Mouse (Mus musculus) myocyte (in vitro differentiated cells): ENCODE measurements around the gene Map2k2. TPM values are rescaled to one million over a fixed set of nuclear protein-coding genes. Genes with fewer than 3 reads are reported as not detected.

Experiments
- H3K27me3 ChIP-seq: one replicate; pipeline ENCODE4 v1.6.1; 2011; ENCODE audit not compliant: control insufficient read depth, insufficient read depth, insufficient read length
- H3K36me3 ChIP-seq: one replicate; pipeline ENCODE4 v1.6.1; 2011; ENCODE audit not compliant: control insufficient read depth, insufficient read depth
- H3K4me2 ChIP-seq: one replicate; pipeline ENCODE4 v1.6.1; 2011; ENCODE audit warnings: low read depth, control low read depth
- H3K4me3 ChIP-seq: one replicate; pipeline ENCODE4 v1.5.1; 2011; ENCODE audit warnings: mild to moderate bottlenecking, control low read depth, moderate library complexity
- H3K79me2 ChIP-seq: one replicate; pipeline ENCODE4 v1.6.1; 2011; ENCODE audit not compliant: control insufficient read depth, insufficient read depth
- H3ac ChIP-seq: one replicate; pipeline ENCODE4 v1.6.1; 2011; ENCODE audit not compliant: control insufficient read depth, insufficient read length
- CEBPB ChIP-seq: IDR thresholded peaks from 2 replicates; pipeline ENCODE4 v1.6.1; 2011; ENCODE audit warnings: mild to moderate bottlenecking, moderate library complexity; ENCODE audit not compliant: poor library complexity, insufficient read depth, severe bottlenecking
- E2F4 ChIP-seq: IDR thresholded peaks from one replicate; pipeline ENCODE4 v1.6.1; 2011; ENCODE audit warnings: mild to moderate bottlenecking, control low read depth, moderate library complexity; ENCODE audit not compliant: insufficient read depth
- MAX ChIP-seq: IDR thresholded peaks from one replicate; pipeline ENCODE4 v1.6.1; 2011; ENCODE audit warnings: low read depth, mild to moderate bottlenecking, control low read depth
- MYOD1 ChIP-seq, 3 experiments: IDR thresholded peaks; one replicate each; pipeline ENCODE4 v1.6.1; 2011; ENCODE audit warnings: control low read depth in 2 of 3, low read depth in 2 of 3, mild to moderate bottlenecking in 2 of 3, moderate library complexity in 1 of 3; ENCODE audit not compliant: insufficient read length in 2 of 3, control insufficient read depth in 1 of 3
- MYOG ChIP-seq, 3 experiments: IDR thresholded peaks; one replicate each; pipeline ENCODE4 v1.6.1; 2011; ENCODE audit warnings: control low read depth in 2 of 3, low read depth in 2 of 3, mild to moderate bottlenecking in 2 of 3; ENCODE audit not compliant: insufficient read length in 2 of 3, control insufficient read depth in 1 of 3, insufficient read depth in 1 of 3
- POLR2A ChIP-seq: IDR thresholded peaks from one replicate; pipeline ENCODE4 v1.6.1; 2011; ENCODE audit warnings: low read depth, mild to moderate bottlenecking, control low read depth, moderate library complexity; ENCODE audit not compliant: insufficient read length
- POLR2AphosphoS2 ChIP-seq: IDR thresholded peaks from one replicate; pipeline ENCODE4 v1.6.1; 2011; ENCODE audit warnings: low read depth, control low read depth; ENCODE audit not compliant: insufficient read length
- REST ChIP-seq: IDR thresholded peaks from one replicate; pipeline ENCODE4 v1.6.1; 2011; ENCODE audit warnings: mild to moderate bottlenecking, control low read depth, moderate library complexity; ENCODE audit not compliant: insufficient read depth, insufficient read length
- SRF ChIP-seq: IDR thresholded peaks from one replicate; pipeline ENCODE4 v1.6.1; 2011; ENCODE audit warnings: low read depth; ENCODE audit not compliant: control insufficient read depth, insufficient read length
- TCF12 ChIP-seq: IDR thresholded peaks from one replicate; pipeline ENCODE4 v1.6.1; 2011; ENCODE audit warnings: mild to moderate bottlenecking, control low read depth; ENCODE audit not compliant: poor library complexity, insufficient read depth, severe bottlenecking
- TCF3 ChIP-seq: IDR thresholded peaks from one replicate; pipeline ENCODE4 v1.6.1; 2011; ENCODE audit warnings: low read depth, control low read depth; ENCODE audit not compliant: insufficient read length
- USF1 ChIP-seq: IDR thresholded peaks from one replicate; pipeline ENCODE4 v1.6.1; 2011; ENCODE audit warnings: low read depth, mild to moderate bottlenecking, control low read depth, moderate library complexity
- polyA plus RNA-seq: library from polyadenylated mRNA; unstranded; fragments of >200 nt; fragmentation: generic; extraction: Trizol; gene quantifications from one replicate; pipeline ENCODE4 v1.2.1, GENCODE M21; 2012; ENCODE audit warnings: missing spikeins

Gene Map2k2
- polyA plus RNA-seq, 1 experiment, result 126 TPM

DNA sequence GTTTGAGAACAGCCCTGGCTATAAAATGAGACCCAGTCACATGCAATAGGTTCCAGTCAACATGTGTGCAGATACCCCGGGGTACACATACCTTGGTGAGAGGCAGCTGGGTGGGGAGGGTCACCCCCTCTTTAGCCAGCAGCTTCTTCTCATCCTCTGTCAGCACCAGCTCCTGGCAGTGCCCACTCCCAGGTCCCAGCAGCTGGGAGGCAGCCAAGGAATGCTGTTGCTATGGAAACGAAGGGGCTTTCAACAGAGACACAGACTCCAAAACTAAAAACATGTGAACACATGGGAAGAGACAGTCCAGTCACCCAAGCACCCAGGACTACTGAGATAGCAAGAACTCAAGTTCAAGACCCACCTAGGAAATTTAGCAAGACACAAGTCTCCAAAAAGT, 16.5 kb upstream of the Map2k2 start:
- Histone ChIP-seq H3K4me2 (no peak overlapping the region), H3K4me3 (no peak overlapping the region), H3ac (no peak overlapping the region), H3K79me2 (no peaks in the 10 kb centered on the region), H3K27me3 (peaks cover 12% of the 10 kb centered on the region), H3K36me3 (no peaks in the 10 kb centered on the region)
- TF ChIP-seq SRF, result no peak
- TF ChIP-seq TCF3, result no peak
- no peak for TF ChIP-seq MYOD1 (IDR thresholded peaks at IDR 0.05; ENCODE audit: control insufficient read depth in 1 of 3, insufficient read length in 2 of 3, low read depth in 2 of 3)
- no peak for TF ChIP-seq MAX
- TF ChIP-seq CEBPB, result no peak
- no peak for TF ChIP-seq TCF12
- TF ChIP-seq POLR2AphosphoS2, result no peak
- TF ChIP-seq REST, result no peak
- no peak for TF ChIP-seq USF1
- no peak for TF ChIP-seq MYOG (IDR thresholded peaks at IDR 0.05; ENCODE audit: control insufficient read depth in 1 of 3, insufficient read depth in 1 of 3, insufficient read length in 2 of 3, low read depth in 2 of 3)
- TF ChIP-seq POLR2A, result no peak
- TF ChIP-seq E2F4, result no peak

DNA sequence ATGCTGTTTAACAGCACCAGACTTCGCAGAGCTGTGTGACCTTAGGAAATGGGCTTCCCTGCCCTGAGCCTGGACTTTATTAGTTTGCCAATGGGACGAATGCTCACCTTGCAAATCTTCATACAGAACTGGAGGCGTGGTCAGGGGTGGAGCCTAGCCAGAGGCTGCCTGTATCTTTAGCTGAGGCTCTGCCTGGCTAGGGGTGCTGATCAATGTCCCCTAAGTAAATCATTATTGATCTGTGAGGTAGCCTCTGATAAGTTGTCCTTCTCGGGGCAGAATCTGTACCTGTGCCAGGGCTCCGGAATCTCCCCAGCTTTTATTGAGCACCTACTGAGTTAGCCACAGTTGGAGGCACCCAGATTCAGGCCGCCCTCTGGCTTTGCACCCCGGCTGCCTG, 15.1 kb upstream of the Map2k2 start:
- Histone ChIP-seq H3K36me3 (no peaks in the 10 kb centered on the region), H3K79me2 (no peaks in the 10 kb centered on the region), H3K4me3 (no peak overlapping the region), H3ac (no peak overlapping the region), H3K4me2 (no peak overlapping the region), H3K27me3 (peaks cover 13% of the 10 kb centered on the region)
- no peak for TF ChIP-seq REST
- no peak for TF ChIP-seq SRF
- TF ChIP-seq MYOG (IDR thresholded peaks at IDR 0.05; ENCODE audit: control insufficient read depth in 1 of 3, insufficient read depth in 1 of 3, insufficient read length in 2 of 3, low read depth in 2 of 3), result no peak
- no peak for TF ChIP-seq POLR2A

DNA sequence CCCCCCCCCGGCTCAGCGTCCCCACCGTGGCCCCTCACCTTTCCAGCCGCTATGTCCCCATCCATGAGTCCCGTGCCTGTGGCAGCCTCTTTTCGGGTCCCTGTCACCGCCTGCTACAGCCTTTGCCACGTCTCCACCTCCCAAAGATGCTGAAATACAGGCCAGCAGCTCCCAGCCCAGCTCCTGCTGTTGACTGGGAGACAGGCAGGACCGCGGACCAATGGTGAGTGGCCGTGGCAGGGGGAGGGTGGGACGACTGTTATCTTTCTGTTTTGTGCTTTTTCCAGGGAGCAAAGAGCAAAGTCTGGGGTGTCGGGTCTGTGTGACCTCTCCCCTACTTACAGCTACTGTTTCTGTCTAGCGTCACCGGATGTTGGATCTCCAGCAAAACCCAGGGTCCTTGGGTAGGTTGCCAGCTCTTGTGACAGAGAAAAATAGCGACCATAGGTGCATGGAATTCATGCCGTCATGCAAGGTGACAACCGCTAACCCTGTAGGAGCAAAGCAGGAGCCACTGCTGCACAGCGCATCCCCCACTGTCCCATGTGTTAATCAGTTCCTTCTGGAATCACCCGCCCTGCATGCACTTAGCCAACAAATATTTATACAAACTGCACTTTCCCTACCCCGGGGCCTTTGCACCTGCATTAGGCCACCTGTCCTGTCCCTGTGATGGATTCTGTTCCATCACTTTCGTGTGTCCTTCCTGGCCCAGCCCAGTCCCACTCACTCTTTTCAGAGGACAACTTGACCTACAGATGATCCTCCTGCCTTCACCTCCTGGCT, 13.1 kb upstream of the Map2k2 start:
- Histone ChIP-seq H3K36me3 (no peaks in the 10 kb centered on the region), H3K4me2 (no peak overlapping the region), H3K79me2 (no peaks in the 10 kb centered on the region), H3K4me3 (no peak overlapping the region), H3ac (no peak overlapping the region), H3K27me3 (peaks cover 13% of the 10 kb centered on the region)
- no peak for TF ChIP-seq POLR2A
- no peak for TF ChIP-seq REST
- TF ChIP-seq POLR2AphosphoS2, result no peak
- TF ChIP-seq MAX, result no peak
- no peak for TF ChIP-seq TCF12
- TF ChIP-seq CEBPB, result no peak
- no peak for TF ChIP-seq MYOD1 (IDR thresholded peaks at IDR 0.05; ENCODE audit: control insufficient read depth in 1 of 3, insufficient read length in 2 of 3, low read depth in 2 of 3)
- TF ChIP-seq USF1, result no peak

DNA sequence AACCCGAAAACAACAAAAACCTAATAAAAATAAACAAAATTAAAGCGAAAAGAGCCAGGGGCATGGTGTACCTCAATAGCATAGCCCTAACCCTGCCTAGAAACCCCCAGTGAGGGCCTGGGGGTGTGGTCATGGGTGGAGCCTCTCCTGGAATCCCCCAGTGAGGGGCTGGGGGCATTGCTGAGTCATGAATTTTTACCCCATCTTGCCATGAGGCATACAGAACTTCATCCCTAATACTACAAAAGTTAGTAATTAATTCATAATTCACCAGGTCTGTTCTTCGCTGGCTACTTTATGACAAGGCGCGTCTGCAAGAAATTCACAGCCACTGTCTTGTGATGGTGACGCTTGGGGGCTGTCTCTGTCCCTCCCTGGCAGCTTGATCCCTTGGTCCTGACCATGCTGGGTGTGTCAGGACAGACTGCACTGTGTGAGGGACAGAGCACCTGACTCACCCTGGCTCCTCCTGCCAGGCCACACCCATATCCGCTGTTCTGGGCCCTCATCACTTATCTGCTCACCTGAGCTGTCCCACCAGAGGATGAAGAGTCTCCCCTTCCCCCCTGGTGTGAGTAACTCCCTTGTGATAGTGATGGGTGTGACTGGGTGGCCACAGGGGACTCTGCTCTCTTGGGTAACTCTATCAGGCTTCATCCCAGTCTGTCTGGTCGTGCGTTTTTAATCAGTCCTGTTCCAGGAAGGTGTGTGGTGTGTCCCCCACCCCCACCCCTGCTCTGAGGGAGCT, 10.6 kb upstream of the Map2k2 start:
- Histone ChIP-seq H3K27me3 (peaks cover 13% of the 10 kb centered on the region), H3K79me2 (no peaks in the 10 kb centered on the region), H3K4me2 (no peak overlapping the region), H3ac (no peak overlapping the region), H3K4me3 (no peak overlapping the region), H3K36me3 (no peaks in the 10 kb centered on the region)
- no peak for TF ChIP-seq MYOD1 (IDR thresholded peaks at IDR 0.05; ENCODE audit: control insufficient read depth in 1 of 3, insufficient read length in 2 of 3, low read depth in 2 of 3)
- no peak for TF ChIP-seq REST
- TF ChIP-seq CEBPB, result no peak
- TF ChIP-seq USF1, result no peak
- no peak for TF ChIP-seq POLR2A
- TF ChIP-seq POLR2AphosphoS2, result no peak
- TF ChIP-seq MAX, result no peak
- TF ChIP-seq MYOG (IDR thresholded peaks at IDR 0.05; ENCODE audit: control insufficient read depth in 1 of 3, insufficient read depth in 1 of 3, insufficient read length in 2 of 3, low read depth in 2 of 3), result no peak
- TF ChIP-seq E2F4, result no peak
- no peak for TF ChIP-seq TCF3
- no peak for TF ChIP-seq SRF
- TF ChIP-seq TCF12, result no peak
